Mouse (Mus musculus): ENCODE results near the gene Cab39.

Gene Cab39

GRCm38 (mm10) chr1:85793208-85794105, at the start of gene Cab39:
Gene Cab39 (plus strand): TSS chr1:85793441.
- peak; percentile 93 for DNase-seq

GRCm38 (mm10) chr1:85744539-85744938, 48.7 kb upstream of the Cab39 start:
- no peak for DNase-seq

GRCm38 (mm10) chr1:85746511-85746910, 46.7 kb upstream of the Cab39 start:
- no peak for DNase-seq

- no peak for DNase-seq
These were observed 43.4 kb upstream of the Cab39 start for GRCm38 (mm10) chr1:85749829-85750228.

- no peak for DNase-seq
These were observed 42.6 kb upstream of the Cab39 start for GRCm38 (mm10) chr1:85750650-85751049.

GRCm38 (mm10) chr1:85751494-85751893, 41.7 kb upstream of the Cab39 start:
- peak; percentile 18 for DNase-seq

GRCm38 (mm10) chr1:85751932-85752680, 41.1 kb upstream of the Cab39 start:
- DNase-seq, result no peak

GRCm38 (mm10) chr1:85757531-85758230, 35.6 kb upstream of the Cab39 start:
- DNase-seq, result no peak

- no peak for DNase-seq
These were observed 34.8 kb upstream of the Cab39 start for GRCm38 (mm10) chr1:85758231-85758968.

- DNase-seq, result no peak
These were observed 34.3 kb upstream of the Cab39 start for GRCm38 (mm10) chr1:85758969-85759293.

GRCm38 (mm10) chr1:85761665-85762064, 31.6 kb upstream of the Cab39 start:
- DNase-seq, result no peak

- no peak for DNase-seq
These were observed 29.9 kb upstream of the Cab39 start for GRCm38 (mm10) chr1:85763386-85763785.

GRCm38 (mm10) chr1:85764291-85764690, 28.9 kb upstream of the Cab39 start:
- DNase-seq, result no peak

- DNase-seq, result no peak
These were observed 27.1 kb upstream of the Cab39 start for GRCm38 (mm10) chr1:85766120-85766519.

- no peak for DNase-seq
These were observed 25.5 kb upstream of the Cab39 start for GRCm38 (mm10) chr1:85767754-85768153.

- DNase-seq, result no peak
These were observed 21.3 kb upstream of the Cab39 start for GRCm38 (mm10) chr1:85771976-85772375.

- DNase-seq, result no peak
These were observed 18.1 kb upstream of the Cab39 start for GRCm38 (mm10) chr1:85775136-85775535.

GRCm38 (mm10) chr1:85776154-85776553, 17.1 kb upstream of the Cab39 start:
- no peak for DNase-seq

GRCm38 (mm10) chr1:85778436-85778835, 14.8 kb upstream of the Cab39 start, which contains the start of gene A630001G21Rik:
Gene A630001G21Rik (minus strand): TSS chr1:85778643.
- no peak for DNase-seq

GRCm38 (mm10) chr1:85779012-85779411, 14.2 kb upstream of the Cab39 start:
- DNase-seq, result no peak

GRCm38 (mm10) chr1:85779428-85780180, 13.6 kb upstream of the Cab39 start:
- no peak for DNase-seq

GRCm38 (mm10) chr1:85790565-85790964, 2.7 kb upstream of the Cab39 start:
- no peak for DNase-seq
